Mouse (Mus musculus) neural tube, embryonic 14.5 days (tissue): ENCODE measurements around the gene Foxred2. TPM values are rescaled to one million over a fixed set of nuclear protein-coding genes. Genes with fewer than 3 reads are reported as not detected.

Experiments
- ATAC-seq: fragments of 200-750 bp; cut with Nextera tagmentation; 2 replicates; pipeline ENCODE4 v1.8.0; 2017; ENCODE audit warnings: low read depth, mild to moderate bottlenecking, moderate TSS enrichment, moderate library complexity
- H3K27ac ChIP-seq: fragments of 300-500 bp; sonication (generic); 2 replicates; pipeline ENCODE4 v1.5.1; 2014; ENCODE audit warnings: low read depth, mild to moderate bottlenecking, control low read depth, low read length, moderate library complexity, mixed read lengths
- H3K27me3 ChIP-seq: fragments of 300-500 bp; sonication (generic); 2 replicates; pipeline ENCODE4 v1.6.1; 2014; ENCODE audit warnings: low read length; ENCODE audit not compliant: control insufficient read depth, insufficient read depth
- H3K36me3 ChIP-seq: fragments of 300-500 bp; sonication (generic); 2 replicates; pipeline ENCODE4 v1.6.1; 2014; ENCODE audit warnings: low read length, mixed read lengths; ENCODE audit not compliant: control insufficient read depth, insufficient read depth
- H3K4me1 ChIP-seq: fragments of 300-500 bp; sonication (generic); 2 replicates; pipeline ENCODE4 v1.6.1; 2014; ENCODE audit warnings: low read length; ENCODE audit not compliant: control insufficient read depth, insufficient read depth
- H3K4me2 ChIP-seq: fragments of 300-500 bp; sonication (generic); 2 replicates; pipeline ENCODE4 v1.6.1; 2014; ENCODE audit warnings: mild to moderate bottlenecking, low read depth, low read length, control low read depth
- H3K4me3 ChIP-seq: fragments of 300-500 bp; sonication (generic); 2 replicates; pipeline ENCODE4 v1.5.1; 2014; ENCODE audit warnings: low read depth, low read length, control low read depth, mixed read lengths
- H3K9ac ChIP-seq: fragments of 300-500 bp; sonication (generic); replicated peaks from 2 replicates; pipeline ENCODE4 v1.6.1; 2014; ENCODE audit warnings: low read depth, mild to moderate bottlenecking, control low read depth, low read length, mixed read lengths
- H3K9me3 ChIP-seq: fragments of 300-500 bp; sonication (generic); 2 replicates; pipeline ENCODE4 v1.6.1; 2016; ENCODE audit warnings: low read length; ENCODE audit not compliant: control insufficient read depth
- WGBS: fragments of 180-500 bp; shearing (Covaris S2); extraction: QIAGEN DNeasy Blood & Tissue Kit; methylation state at CpG from one replicate; pipeline ENCODE4 v1.1.7; 2014; 5-methylcytosine and 5-hydroxymethylcytosine counted together
- polyA plus RNA-seq: library from polyadenylated mRNA; unstranded; fragments of >200 nt; fragmentation: Nextera tagmentation; extraction: Ambion mirVana; gene quantifications from 2 replicates; pipeline ENCODE4 v1.2.1, GENCODE M21; 2014

Foxred2 gene
- polyA plus RNA-seq, 1 experiment from 2014 or later: 11.2 TPM

GRCm38 (mm10) chr15:77915287-77915686 lies 41.2 kb downstream of the Foxred2 start:
- Histone ChIP-seq H3K4me2 (no peak overlapping the region), H3K4me3 (no peak overlapping the region), H3K4me1 (no peaks in the 10 kb centered on the region), H3K27me3 (no peaks in the 10 kb centered on the region), H3K9me3 (no peaks in the 10 kb centered on the region), H3K27ac (no peak overlapping the region), H3K9ac (no peak overlapping the region), H3K36me3 (peaks cover 19% of the 10 kb centered on the region)
- no peak for ATAC-seq
- WGBS: 93% methylated on average over 4 of the region's 4 CpGs

- WGBS: 94% methylated on average over 3 of the region's 3 CpGs
- ATAC-seq: no peak
- Histone ChIP-seq H3K27ac (no peak overlapping the region), H3K4me1 (no peaks in the 10 kb centered on the region), H3K4me3 (no peak overlapping the region), H3K9me3 (no peaks in the 10 kb centered on the region), H3K9ac (no peak overlapping the region), H3K4me2 (no peak overlapping the region), H3K27me3 (no peaks in the 10 kb centered on the region), H3K36me3 (peaks cover 19% of the 10 kb centered on the region)
Observed at GRCm38 (mm10) chr15:77914507-77914906, 42.0 kb downstream of the Foxred2 start.

- Histone ChIP-seq H3K27me3 (no peaks in the 10 kb centered on the region), H3K9ac (no peak overlapping the region), H3K9me3 (no peaks in the 10 kb centered on the region), H3K4me3 (no peak overlapping the region), H3K4me2 (no peak overlapping the region), H3K36me3 (peaks cover 13% of the 10 kb centered on the region), H3K27ac (no peak overlapping the region), H3K4me1 (no peaks in the 10 kb centered on the region)
- 89% methylated on average over 8 of the region's 8 CpGs for WGBS
- ATAC-seq: no peak
Observed at GRCm38 (mm10) chr15:77913054-77913453, 43.5 kb downstream of the Foxred2 start.

- Histone ChIP-seq H3K9ac (no peak overlapping the region), H3K4me1 (no peaks in the 10 kb centered on the region), H3K4me3 (no peak overlapping the region), H3K27ac (no peak overlapping the region), H3K4me2 (no peak overlapping the region), H3K36me3 (peaks cover 13% of the 10 kb centered on the region), H3K9me3 (no peaks in the 10 kb centered on the region), H3K27me3 (no peaks in the 10 kb centered on the region)
- no peak for ATAC-seq
- WGBS: 70% methylated on average over 7 of the region's 7 CpGs
Observed at GRCm38 (mm10) chr15:77912585-77912984, 43.9 kb downstream of the Foxred2 start.

- Histone ChIP-seq H3K4me1 (no peaks in the 10 kb centered on the region), H3K36me3 (peaks cover 13% of the 10 kb centered on the region), H3K4me2 (no peak overlapping the region), H3K4me3 (no peak overlapping the region), H3K27ac (no peak overlapping the region), H3K9me3 (no peaks in the 10 kb centered on the region), H3K9ac (no peak overlapping the region), H3K27me3 (no peaks in the 10 kb centered on the region)
- 66% methylated on average over 5 of the region's 5 CpGs for WGBS
- no peak for ATAC-seq
Observed at GRCm38 (mm10) chr15:77912048-77912447, 44.5 kb downstream of the Foxred2 start.

GRCm38 (mm10) chr15:77911065-77911464 lies 45.5 kb downstream of the Foxred2 start:
- 22% methylated on average over 2 of the region's 2 CpGs for WGBS
- ATAC-seq: no peak
- no peak overlapping the region for H3K9ac ChIP-seq

GRCm38 (mm10) chr15:77907646-77908518 lies 48.6 kb downstream of the Foxred2 start:
- no peaks in the 10 kb centered on the region for H3K27me3 ChIP-seq
- ATAC-seq: no peak
- H3K4me2 ChIP-seq: no peak overlapping the region

More at GRCm38 (mm10) chr15:77911065-77911464, 45.5 kb downstream of the Foxred2 start:
- H3K36me3 ChIP-seq: peaks cover 11% of the 10 kb centered on the region
- no peak overlapping the region for H3K27ac ChIP-seq
- H3K27me3 ChIP-seq: no peaks in the 10 kb centered on the region
- H3K4me3 ChIP-seq: no peak overlapping the region
- no peak overlapping the region for H3K4me2 ChIP-seq
- H3K9me3 ChIP-seq: no peaks in the 10 kb centered on the region
- no peaks in the 10 kb centered on the region for H3K4me1 ChIP-seq

GRCm38 (mm10) chr15:77906545-77906944 lies 50.0 kb downstream of the Foxred2 start:
- Histone ChIP-seq H3K9me3 (no peaks in the 10 kb centered on the region), H3K4me3 (no peak overlapping the region), H3K4me1 (0 out of 2 replicates have a peak, but pooled peaks cover 2% of the 10 kb centered on the region), H3K9ac (no peak overlapping the region), H3K36me3 (no peaks in the 10 kb centered on the region), H3K27ac (no peak overlapping the region), H3K27me3 (no peaks in the 10 kb centered on the region), H3K4me2 (no peak overlapping the region)
- WGBS: 71% methylated on average over 10 of the region's 10 CpGs
- ATAC-seq: no peak

More at GRCm38 (mm10) chr15:77907646-77908518, 48.6 kb downstream of the Foxred2 start:
- Histone ChIP-seq H3K27ac (no peak overlapping the region), H3K4me3 (no peak overlapping the region), H3K9me3 (no peaks in the 10 kb centered on the region), H3K4me1 (0 out of 2 replicates have a peak, but pooled peaks cover 2% of the 10 kb centered on the region), H3K36me3 (no peaks in the 10 kb centered on the region), H3K9ac (no peak overlapping the region)
- 52% methylated on average over 9 of the region's 9 CpGs for WGBS

- no peak overlapping the region for H3K4me2 ChIP-seq
- ATAC-seq: no peak
- H3K27ac ChIP-seq: no peak overlapping the region
- H3K4me1 ChIP-seq: 0 out of 2 replicates have a peak, but pooled peaks cover 2% of the 10 kb centered on the region
- 83% methylated on average over 8 of the region's 8 CpGs for WGBS
- H3K9ac ChIP-seq: no peak overlapping the region
- no peaks in the 10 kb centered on the region for H3K27me3 ChIP-seq
- no peak overlapping the region for H3K4me3 ChIP-seq
- H3K9me3 ChIP-seq: no peaks in the 10 kb centered on the region
- no peaks in the 10 kb centered on the region for H3K36me3 ChIP-seq
Observed at GRCm38 (mm10) chr15:77906081-77906480, 50.4 kb downstream of the Foxred2 start.
